Mouse (Mus musculus) lung, adult 18-20 months (tissue): ENCODE measurements around the gene Tnnt3.

Experiments used
- DNase-seq, 2 experiments: peaks; one replicate each; pipeline ENCODE4 v3.0.0; 2022; ENCODE audit warnings: mixed read lengths in 2 of 2

Gene Tnnt3

GRCm38 (mm10) chr7:142545967-142546366 is 47.3 kb downstream of the Tnnt3 start:
- no peak for DNase-seq

DNA sequence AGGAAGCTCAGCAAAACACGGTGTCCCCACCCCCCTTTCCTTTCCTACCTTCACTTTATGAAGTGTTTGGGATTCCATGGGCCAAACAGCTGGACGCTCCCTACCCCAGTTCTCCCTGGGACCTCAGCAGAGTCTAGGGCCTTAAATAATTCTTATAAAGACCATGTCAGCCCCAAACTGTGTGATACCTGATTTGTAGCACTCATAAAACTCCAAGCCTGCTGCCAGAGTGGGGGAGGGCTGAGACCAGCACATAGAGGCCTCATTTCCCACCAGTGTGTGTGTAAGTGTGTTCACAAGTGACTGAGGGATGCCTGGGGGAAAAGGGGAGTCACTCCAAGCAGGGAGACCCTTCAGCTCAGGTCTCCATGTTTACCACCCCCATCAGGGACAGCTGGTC is 49.2 kb downstream of the Tnnt3 start:
- no peak for DNase-seq

GRCm38 (mm10) chr7:142548706-142549105 is 50.1 kb downstream of the Tnnt3 start:
- DNase-seq = no peak

DNA sequence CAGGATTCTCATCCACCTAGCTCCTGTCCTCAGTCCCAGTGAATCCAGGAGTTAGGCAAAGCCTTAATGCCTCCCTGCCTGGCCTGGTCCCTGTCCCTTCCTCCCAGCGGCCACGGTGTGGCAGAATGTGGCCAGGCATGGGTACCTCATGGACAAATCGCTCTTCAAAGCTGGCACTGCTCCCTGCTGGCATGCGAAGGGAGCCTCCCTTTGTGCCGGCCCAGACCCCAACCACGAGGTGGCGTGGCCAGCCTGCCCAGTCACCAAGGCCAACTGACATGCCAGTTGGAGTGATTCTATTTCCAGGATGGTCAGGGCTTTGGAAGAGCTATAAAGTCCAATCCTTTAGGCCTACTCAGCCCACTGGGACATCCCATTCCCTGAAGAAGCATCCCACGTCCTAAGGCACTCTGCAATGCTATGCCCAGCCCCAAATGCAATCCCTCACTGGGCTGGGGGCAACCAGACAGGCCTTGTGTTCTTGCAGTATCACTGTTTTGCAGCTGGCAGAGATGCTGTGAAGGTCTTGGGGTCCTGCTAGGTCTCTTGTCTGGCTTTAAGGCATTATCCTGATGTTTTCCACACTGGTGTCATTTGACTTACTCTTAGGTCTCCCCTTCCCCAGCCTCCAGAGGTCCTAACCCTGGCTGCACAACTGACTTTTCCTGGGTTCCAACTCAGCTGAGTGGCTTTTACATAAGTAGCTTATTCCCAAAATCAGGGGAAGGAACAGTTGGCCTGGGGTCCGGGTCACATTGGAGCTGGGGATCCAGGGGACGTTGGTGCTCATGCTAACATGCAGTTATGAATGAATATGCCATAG is 51.5 kb downstream of the Tnnt3 start:
- DNase-seq = no peak

DNA sequence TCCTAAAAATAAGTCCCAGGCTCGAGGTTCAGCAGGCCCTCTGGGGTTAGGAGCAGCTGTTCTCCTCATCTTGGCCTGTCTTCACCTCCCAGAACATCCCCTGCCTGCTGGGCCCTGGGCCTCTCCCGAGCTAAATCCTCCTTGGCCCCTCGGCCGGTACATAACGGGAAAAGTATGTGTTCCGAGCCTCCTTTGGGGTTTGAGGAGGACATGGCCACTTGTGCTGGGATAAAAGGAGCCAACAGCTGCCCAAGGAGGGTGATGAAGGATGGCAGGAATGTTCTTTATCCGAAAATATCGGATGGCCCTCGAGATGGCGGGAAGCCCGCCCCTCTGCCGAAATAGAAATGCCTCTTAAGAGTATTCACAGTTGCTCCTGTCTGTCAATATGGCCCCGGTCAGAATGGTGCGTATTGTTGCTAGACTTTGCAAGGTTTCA is 52.3 kb downstream of the Tnnt3 start:
- DNase-seq = no peak

DNA sequence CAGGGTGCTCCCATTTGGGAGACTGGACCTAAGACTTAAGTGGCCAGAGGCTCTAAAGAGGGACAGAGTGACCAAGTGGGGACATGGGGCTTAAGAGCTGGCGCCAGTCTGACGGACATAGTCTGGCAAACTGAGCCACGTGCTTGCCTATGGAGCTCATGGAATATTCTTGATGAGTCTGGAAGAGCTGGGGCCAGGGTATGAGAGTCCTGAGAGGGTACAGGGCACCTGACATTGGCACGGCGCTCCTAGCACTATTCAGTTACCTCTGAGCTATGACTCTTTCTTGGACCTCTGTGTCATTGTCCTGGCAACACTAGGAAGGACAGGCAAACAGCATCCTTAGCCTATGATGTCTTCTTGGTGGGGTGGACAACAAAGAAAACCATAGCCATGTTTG is 53.1 kb downstream of the Tnnt3 start:
- DNase-seq = no peak

DNA sequence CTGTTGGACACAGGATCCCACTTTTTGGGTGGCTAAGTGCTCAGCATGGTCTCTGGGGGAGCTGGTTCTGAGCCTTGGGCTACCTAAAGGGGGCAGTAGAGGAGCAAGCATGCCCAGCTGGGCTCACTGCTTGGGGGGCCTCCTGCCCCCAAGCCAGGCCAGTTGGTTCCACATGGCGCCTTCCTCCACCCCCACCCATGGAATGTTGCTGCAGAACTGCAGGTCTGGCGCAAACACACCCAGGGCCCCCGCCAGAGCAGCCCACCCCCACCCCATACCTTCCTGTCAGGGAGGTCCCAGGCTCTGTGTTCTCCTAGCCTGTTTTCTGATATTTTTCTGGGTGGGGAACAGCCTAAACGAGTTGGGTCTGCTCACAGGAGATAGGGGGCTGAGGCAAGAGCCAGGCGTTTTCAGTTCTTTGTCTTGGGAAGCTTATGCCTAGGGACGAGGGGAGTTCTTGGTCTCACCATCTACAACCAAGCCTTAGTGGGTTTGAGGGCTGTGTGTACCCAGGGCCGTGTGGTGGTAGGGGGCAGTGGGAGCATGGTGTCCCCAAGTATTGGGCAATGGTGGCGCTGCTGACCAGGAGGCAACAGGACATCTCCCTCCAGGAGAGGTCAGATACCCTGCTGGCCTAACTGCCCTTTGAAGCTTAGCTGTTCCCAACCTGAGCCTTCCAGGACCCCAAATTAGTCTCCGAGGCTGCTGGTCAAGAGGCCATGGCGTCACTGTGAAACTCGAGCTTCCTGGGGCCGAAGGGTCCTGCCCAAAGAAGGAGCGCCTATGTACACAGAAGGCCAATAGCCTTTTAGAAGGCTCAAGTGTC is 54.2 kb downstream of the Tnnt3 start:
- DNase-seq = no peak

DNA sequence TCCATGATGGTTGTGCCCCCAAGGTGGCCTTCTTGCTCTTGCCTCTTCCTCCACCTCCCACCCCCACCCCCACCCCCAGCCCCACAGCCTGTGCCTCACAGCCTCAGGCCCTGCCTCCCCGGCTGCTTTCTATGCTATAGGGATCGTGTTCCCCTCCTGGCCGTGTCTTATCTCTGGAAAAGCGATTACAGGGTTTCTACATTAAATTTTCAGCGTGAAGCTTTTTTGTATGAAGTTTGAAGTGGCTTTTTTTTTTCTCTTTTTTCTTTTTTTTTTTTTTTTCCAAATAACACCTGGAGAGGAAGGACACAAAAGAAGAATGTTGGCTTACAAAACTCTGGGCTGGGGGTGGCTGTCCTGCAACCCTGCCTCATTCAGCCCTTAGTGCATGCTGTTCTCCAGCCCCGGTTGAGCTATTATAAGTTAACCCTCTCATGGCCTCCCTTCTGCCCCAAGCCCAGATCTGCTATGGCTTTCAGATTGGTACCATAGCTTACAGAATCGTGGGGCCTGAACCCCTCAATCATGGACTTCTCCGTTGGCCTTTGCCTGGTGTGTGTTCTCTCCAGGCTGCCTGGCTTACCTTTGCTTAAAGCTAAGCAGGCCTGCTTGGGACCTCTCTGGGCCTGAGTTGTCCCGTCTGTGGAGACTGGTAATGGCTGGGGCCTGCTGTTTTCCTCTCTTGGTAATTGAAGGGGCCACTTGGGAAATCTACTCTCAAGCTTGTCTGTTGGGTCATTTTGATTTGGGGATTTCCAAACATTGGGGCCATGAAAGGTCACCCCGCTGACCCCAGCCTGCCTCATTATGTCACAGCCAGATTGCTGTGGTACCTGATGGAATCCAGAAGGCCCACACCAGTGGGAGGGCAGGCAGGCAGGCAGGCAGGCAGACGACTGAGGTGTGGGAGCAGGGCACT is 55.0 kb downstream of the Tnnt3 start:
- DNase-seq = no peak

DNA sequence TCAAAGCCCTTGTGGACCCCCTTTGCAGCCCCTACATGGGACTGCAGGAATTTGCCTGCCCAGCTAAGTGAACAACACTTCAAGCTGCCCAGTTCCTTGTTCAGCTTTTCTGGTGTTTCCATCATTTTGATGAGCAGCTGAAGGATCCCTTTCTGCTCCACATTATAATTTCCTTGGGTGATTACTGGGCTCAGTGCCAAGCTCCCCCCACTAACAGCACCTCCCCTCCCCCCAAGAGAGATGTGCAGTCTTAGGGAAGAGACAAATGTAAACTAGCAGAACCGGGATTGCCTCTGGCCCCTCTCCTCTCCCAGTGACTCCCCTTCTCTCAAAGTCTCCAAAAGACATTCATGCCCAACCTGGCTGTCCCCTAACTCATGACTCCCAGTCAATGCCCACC is 56.0 kb downstream of the Tnnt3 start:
- no peak for DNase-seq

- no peak for DNase-seq
Observed at GRCm38 (mm10) chr7:142555366-142556088, 56.9 kb downstream of the Tnnt3 start.

- no peak for DNase-seq
Observed at GRCm38 (mm10) chr7:142556089-142556476, 57.4 kb downstream of the Tnnt3 start.

DNA sequence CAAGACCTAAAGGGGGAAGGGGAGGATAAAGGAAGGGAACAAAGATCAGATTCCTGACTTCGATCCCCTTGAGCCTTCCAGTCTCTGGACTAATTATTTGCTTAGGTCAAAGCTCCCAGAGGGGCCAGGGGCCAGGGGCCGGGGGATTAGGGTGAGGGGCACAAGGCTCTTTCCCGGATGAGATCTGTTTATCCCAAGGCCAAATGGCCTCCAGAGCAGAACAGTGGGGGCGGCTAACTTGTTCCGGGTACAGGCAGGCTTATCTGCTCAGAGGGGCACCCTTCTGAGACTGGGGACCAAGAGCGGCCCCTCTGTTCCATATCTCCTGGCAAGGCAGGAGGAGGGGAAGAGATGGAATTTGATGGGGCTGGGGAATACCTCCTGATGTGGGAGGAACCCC is 59.1 kb downstream of the Tnnt3 start:
- DNase-seq = no peak

GRCm38 (mm10) chr7:142558511-142559146 is 60.0 kb downstream of the Tnnt3 start:
- no peak for DNase-seq

- DNase-seq = no peak
Observed at GRCm38 (mm10) chr7:142559651-142560175, 61.1 kb downstream of the Tnnt3 start.

- DNase-seq = no peak
Observed at GRCm38 (mm10) chr7:142560942-142561855, 62.6 kb downstream of the Tnnt3 start.

- DNase-seq = no peak
Observed at GRCm38 (mm10) chr7:142561856-142562404, 63.3 kb downstream of the Tnnt3 start.

DNA sequence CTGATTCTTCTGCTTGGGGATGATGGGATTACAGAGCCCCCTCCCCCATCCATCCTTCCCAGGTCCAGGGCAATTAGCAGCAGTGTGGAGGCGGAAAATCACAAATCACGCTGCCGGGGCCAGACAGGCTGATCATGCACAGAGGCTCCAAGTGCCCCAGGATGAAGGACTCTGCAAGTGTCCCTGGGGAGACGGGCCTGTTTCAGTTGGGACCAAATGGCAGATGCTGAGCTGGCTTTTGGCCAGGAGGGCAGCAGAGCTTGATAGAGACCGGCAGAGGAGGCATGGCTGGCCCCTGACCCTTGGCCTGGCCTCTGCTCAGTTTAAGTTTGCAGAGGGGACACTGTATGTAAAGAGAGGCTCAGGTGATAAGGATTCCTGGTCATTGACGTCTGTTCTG is 64.5 kb downstream of the Tnnt3 start:
- no peak for DNase-seq

DNA sequence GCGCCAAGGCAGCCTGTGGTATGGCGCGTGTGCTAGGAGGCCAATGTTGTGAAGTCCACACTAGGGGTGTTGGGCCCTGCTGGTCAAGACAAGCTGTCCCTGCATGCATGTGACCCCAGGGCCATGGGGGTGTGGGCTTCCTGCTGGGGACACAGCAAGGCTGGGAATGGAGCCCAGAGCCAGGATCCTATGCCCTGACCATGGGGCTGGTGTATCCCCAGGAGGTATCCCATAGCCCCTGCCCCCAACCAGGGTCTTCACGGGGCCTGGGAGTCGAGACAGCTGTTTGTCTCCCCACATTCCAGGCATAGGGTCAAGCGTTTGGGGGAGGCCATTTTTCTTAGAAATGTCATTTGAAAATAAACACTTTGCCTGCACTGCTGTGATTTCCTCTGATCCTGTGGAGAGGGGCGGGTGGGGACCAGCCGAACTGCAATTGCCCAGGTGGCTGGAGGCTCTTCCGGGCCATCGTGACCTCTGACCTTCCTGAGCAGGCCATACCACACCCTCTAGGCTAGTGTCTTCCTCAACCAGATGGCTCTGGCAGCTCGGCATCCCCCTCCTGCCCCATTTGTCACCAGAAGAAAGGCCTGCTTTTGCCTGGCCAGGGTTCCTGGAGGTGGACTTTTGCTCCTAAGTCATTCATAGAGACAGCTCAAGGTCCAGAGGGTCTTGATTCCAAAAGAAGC is 66.5 kb downstream of the Tnnt3 start:
- DNase-seq = no peak
